Mouse (Mus musculus) intestine, embryonic 16.5 days (tissue): ENCODE data around the gene Cemip. TPM values are rescaled to one million over a fixed set of nuclear protein-coding genes. Genes with fewer than 3 reads are reported as not detected.

Experiments
- ATAC-seq: fragments of 200-750 bp; cut with Nextera tagmentation; 2 replicates; pipeline ENCODE4 v1.8.0; 2017; ENCODE audit warnings: moderate TSS enrichment, moderate library complexity
- H3K27ac ChIP-seq: fragments of 300-500 bp; sonication (generic); 2 replicates; pipeline ENCODE4 v1.5.1; 2014; ENCODE audit warnings: mild to moderate bottlenecking, low read length
- H3K27me3 ChIP-seq: fragments of 300-500 bp; sonication (generic); replicated peaks from 2 replicates; pipeline ENCODE4 v1.6.1; 2014; ENCODE audit warnings: low read length, control low read depth, mixed read lengths; ENCODE audit not compliant: control insufficient read depth, insufficient read depth
- H3K36me3 ChIP-seq: fragments of 300-500 bp; sonication (generic); 2 replicates; pipeline ENCODE4 v1.6.1; 2014; ENCODE audit warnings: low read length, control low read depth; ENCODE audit not compliant: control insufficient read depth, insufficient read depth
- H3K4me1 ChIP-seq: fragments of 300-500 bp; sonication (generic); 2 replicates; pipeline ENCODE4 v1.6.1; 2014; ENCODE audit warnings: low read length, control low read depth, mixed read lengths; ENCODE audit not compliant: control insufficient read depth, insufficient read depth
- H3K4me2 ChIP-seq: fragments of 300-500 bp; sonication (generic); 2 replicates; pipeline ENCODE4 v1.6.1; 2014; ENCODE audit warnings: low read depth, low read length, control low read depth
- H3K4me3 ChIP-seq: fragments of 300-500 bp; sonication (generic); 2 replicates; pipeline ENCODE4 v1.5.1; 2014; ENCODE audit warnings: mild to moderate bottlenecking, low read length
- H3K9ac ChIP-seq: fragments of 300-500 bp; sonication (generic); 2 replicates; pipeline ENCODE4 v1.6.1; 2014; ENCODE audit warnings: low read depth, low read length
- H3K9me3 ChIP-seq: fragments of 300-500 bp; sonication (generic); 2 replicates; pipeline ENCODE4 v1.6.1; 2016; ENCODE audit warnings: low read length, control low read depth; ENCODE audit not compliant: control insufficient read depth
- WGBS: fragments of 180-500 bp; shearing (Covaris S2); extraction: QIAGEN DNeasy Blood & Tissue Kit; methylation state at CpG from one replicate; pipeline ENCODE4 v1.1.7; 2014; 5-methylcytosine and 5-hydroxymethylcytosine counted together
- polyA plus RNA-seq: library from polyadenylated mRNA; unstranded; fragments of >200 nt; fragmentation: Nextera tagmentation; extraction: Ambion mirVana; gene quantifications from 2 replicates; pipeline ENCODE4 v1.2.1, GENCODE M21; 2015

The Cemip gene
- polyA plus RNA-seq, 1 experiment from 2014 or later, result 0.40 TPM

DNA sequence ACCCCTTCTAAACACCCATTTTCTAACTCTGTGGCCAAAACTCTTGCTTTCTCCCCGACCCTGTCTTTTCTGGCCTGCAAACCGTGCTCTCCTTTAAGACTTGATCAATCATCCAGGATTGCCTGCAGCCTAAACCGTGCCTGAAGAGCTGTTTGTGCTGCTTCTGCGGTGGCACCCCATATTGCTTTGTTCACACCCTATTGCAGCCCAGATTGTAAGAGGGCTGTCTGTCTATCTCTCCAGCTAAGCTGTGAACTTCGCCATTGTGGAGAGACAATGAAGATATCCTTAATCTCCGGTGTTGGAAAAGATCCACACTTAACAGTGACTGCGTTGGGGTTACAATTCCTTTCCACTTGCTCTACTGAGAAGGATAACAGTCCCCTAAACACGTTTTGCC is 12.0 kb downstream of the Cemip start:
- Histone ChIP-seq H3K9me3 (no peaks in the 10 kb centered on the region), H3K9ac (no peak overlapping the region), H3K36me3 (no peaks in the 10 kb centered on the region), H3K4me1 (no peaks in the 10 kb centered on the region), H3K27ac (no peak overlapping the region), H3K4me3 (no peak overlapping the region), H3K27me3 (no peaks in the 10 kb centered on the region), H3K4me2 (no peak overlapping the region)
- WGBS, result 54% methylated on average over 8 of the region's 8 CpGs
- no peak for ATAC-seq

DNA sequence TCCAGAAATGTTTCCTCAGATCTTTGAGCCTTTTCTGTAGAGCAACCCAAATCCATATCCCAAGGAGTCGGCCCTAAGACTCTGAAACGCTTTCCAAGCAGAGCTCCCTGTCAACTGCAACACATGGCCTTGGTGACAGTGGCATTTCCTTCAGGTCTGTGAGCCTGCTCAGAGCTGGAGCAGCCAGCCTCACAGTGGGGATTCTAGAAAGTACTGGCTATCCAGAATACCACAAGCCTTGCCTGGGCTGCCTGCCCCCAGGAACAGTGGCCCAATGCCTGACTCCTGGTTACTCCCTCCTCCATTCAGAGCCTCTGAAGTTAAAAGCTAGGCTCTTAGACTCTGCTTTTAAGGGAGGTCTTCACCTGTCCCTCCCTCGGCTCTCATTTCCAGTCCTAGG is 12.4 kb downstream of the Cemip start:
- ATAC-seq, result no peak
- 76% methylated on average over 3 of the region's 3 CpGs for WGBS
- no peak overlapping the region for H3K27ac ChIP-seq
- no peak overlapping the region for H3K4me2 ChIP-seq
- H3K9me3 ChIP-seq, result no peaks in the 10 kb centered on the region
- H3K27me3 ChIP-seq, result no peaks in the 10 kb centered on the region
- H3K4me3 ChIP-seq, result no peak overlapping the region
- H3K36me3 ChIP-seq, result no peaks in the 10 kb centered on the region
- no peaks in the 10 kb centered on the region for H3K4me1 ChIP-seq
- no peak overlapping the region for H3K9ac ChIP-seq

DNA sequence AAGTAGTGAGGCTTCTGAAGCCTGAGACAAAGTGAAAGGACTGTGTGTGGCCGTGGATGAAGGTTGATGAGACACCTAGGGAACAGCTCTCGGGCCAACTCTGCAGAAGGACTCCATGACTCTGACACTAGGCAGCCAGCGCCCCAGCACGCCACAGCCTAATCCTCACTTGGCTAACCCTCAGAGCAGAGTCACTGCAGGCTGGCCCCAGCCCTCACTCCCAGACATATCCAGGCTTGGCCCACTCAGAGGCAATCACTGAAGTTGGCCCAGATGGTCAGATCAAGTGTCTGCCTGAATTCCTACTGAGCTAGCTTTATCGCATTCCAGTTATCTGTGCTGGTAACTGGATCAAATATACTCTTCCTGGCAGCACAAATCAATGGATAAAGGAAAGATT is 17.4 kb downstream of the Cemip start:
- Histone ChIP-seq H3K9me3 (no peaks in the 10 kb centered on the region), H3K9ac (no peak overlapping the region), H3K27me3 (no peaks in the 10 kb centered on the region), H3K36me3 (no peaks in the 10 kb centered on the region), H3K27ac (no peak overlapping the region), H3K4me2 (no peak overlapping the region), H3K4me3 (no peak overlapping the region), H3K4me1 (no peaks in the 10 kb centered on the region)
- no peak for ATAC-seq
- WGBS, result 68% methylated on average over 5 of the region's 5 CpGs

DNA sequence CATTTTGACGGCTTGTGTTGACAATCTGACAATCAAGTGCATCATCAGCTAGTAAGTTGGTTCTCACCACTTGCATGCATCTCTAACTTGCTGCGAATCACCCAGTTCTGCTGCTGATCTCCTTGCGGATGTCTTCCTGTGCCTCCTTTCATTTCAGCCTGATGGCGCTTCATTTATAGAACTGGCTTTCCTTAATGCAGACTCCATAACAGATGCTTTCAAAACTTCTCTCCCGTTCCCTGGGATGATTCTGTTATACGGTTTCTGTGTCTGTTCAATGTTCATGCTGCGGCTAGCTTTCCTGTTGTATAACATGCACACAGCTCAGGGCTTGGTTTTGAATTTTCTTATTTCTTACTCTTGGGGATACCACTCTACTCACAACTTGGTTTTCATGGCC is 26.5 kb downstream of the Cemip start:
- Histone ChIP-seq H3K4me2 (no peak overlapping the region), H3K4me1 (peaks cover 7% of the 10 kb centered on the region), H3K27me3 (no peaks in the 10 kb centered on the region), H3K36me3 (no peaks in the 10 kb centered on the region), H3K4me3 (no peak overlapping the region), H3K27ac (no peak overlapping the region), H3K9me3 (no peaks in the 10 kb centered on the region), H3K9ac (no peak overlapping the region)
- WGBS, result 89% methylated on average over 7 of the region's 7 CpGs
- no peak for ATAC-seq

DNA sequence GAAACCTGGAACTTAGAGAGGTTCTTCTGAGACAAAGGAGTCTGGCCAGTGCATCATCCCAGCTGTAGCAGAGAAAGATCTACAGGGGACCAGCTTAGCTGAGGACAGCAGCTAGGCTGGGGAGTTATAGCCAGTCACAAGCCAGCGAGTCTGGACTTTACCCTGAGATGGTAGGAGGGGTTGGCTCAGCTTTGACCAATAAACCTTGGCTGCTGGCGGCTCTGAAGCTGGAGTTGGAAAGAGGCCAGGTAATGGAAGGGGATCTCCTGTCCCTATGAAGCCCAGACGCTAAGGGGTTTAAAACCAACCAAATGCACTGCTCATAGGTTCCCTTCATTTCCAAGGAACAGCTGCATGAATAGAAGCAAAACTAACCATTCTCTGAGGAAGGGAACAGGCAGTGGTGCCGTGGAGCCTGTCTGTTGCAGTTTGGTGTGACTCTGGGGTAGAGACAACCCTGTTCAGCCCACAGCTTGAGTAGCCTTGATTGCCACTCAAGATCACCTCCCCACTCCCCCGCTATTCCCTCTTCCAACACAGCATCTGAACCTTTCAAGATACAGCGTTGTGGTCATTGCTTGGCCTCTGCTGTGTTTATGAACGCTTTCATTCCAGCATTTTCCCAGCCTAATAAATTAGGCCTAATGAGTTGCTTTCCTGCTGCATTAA is 30.2 kb downstream of the Cemip start:
- Histone ChIP-seq H3K4me3 (no peak overlapping the region), H3K9ac (no peak overlapping the region), H3K27me3 (no peaks in the 10 kb centered on the region), H3K4me1 (peaks cover 7% of the 10 kb centered on the region), H3K4me2 (no peak overlapping the region), H3K36me3 (no peaks in the 10 kb centered on the region), H3K9me3 (no peaks in the 10 kb centered on the region), H3K27ac (no peak overlapping the region)
- peak; percentile 100 for ATAC-seq
- WGBS, result 54% methylated on average over 7 of the region's 7 CpGs

DNA sequence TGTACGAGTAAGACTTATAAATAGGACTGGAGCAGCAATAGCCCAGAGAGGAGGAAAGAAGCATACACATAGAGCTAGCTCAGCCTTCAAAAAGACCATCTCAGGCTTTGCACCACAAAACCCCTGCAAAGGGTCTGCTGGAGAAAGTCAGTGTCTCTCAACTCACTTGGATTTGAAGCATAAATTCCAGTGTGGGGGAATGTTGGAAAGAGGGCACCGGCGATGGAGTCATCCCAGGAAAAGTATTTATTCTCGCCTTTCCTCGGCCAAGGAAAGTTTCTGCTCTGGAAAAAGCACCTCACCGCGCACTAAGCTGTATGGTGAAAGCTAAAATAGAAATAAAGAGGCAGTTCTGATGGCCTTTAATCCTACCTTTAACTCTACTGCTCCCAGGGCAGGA is 32.4 kb downstream of the Cemip start:
- no peaks in the 10 kb centered on the region for H3K36me3 ChIP-seq
- H3K9me3 ChIP-seq, result no peaks in the 10 kb centered on the region
- H3K27ac ChIP-seq, result no peak overlapping the region
- H3K4me3 ChIP-seq, result no peak overlapping the region
- ATAC-seq, result no peak
- no peak overlapping the region for H3K9ac ChIP-seq
- no peak overlapping the region for H3K4me2 ChIP-seq
- H3K4me1 ChIP-seq, result peaks cover 7% of the 10 kb centered on the region
- 87% methylated on average over 7 of the region's 7 CpGs for WGBS
- H3K27me3 ChIP-seq, result no peaks in the 10 kb centered on the region

DNA sequence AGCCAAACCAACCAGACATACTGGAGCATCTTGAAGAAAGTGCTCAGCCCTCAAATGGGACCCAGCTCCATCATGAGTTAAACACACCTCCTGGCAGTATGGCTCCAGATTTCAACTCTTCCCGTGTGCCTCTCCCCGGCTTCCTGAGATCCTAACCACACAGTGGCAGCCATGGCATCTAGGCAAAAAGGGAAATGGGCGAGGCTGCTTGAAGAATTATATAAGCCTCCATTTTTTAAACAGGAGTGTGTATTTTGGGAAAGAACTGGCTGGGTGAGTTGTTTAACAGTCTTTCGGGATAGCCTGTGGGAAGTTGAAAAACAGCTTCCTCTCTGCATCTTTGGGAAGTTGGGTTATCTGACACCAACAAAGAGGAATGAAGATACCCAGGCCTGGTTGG is 34.9 kb downstream of the Cemip start:
- no peak overlapping the region for H3K4me2 ChIP-seq
- no peak overlapping the region for H3K27ac ChIP-seq
- H3K4me3 ChIP-seq, result no peak overlapping the region
- no peaks in the 10 kb centered on the region for H3K36me3 ChIP-seq
- ATAC-seq, result no peak
- no peak overlapping the region for H3K9ac ChIP-seq
- 73% methylated on average over 4 of the region's 4 CpGs for WGBS
- H3K9me3 ChIP-seq, result no peaks in the 10 kb centered on the region; the same call in 1 of the 2 replicates
- no peaks in the 10 kb centered on the region for H3K27me3 ChIP-seq
- H3K4me1 ChIP-seq, result peaks cover 7% of the 10 kb centered on the region

DNA sequence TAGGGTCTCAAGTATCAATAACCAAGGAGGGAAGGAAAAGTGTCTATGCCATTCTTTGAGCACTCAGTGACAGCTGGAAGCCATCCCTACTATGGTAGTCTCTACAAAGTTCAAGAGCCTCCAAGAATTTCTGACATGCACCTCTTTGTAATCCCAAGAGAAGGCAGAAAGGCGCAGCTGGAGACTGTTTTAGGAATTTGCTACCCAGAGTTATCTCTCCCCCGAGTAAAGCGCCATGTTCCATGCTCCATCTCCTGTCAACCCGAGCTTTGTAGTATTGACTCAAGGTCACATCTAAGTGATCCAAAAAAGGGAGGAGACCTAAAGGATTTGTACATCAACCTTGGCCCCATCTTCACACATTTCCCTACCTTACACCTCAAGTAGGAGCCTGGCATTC is 40.8 kb downstream of the Cemip start:
- Histone ChIP-seq H3K27me3 (no peaks in the 10 kb centered on the region), H3K4me3 (no peak overlapping the region), H3K36me3 (no peaks in the 10 kb centered on the region), H3K27ac (no peak overlapping the region), H3K4me1 (no peaks in the 10 kb centered on the region), H3K9me3 (no peaks in the 10 kb centered on the region; the same call in 1 of the 2 replicates), H3K4me2 (no peak overlapping the region), H3K9ac (no peak overlapping the region)
- ATAC-seq, result no peak
- 78% methylated on average over 4 of the region's 4 CpGs for WGBS

DNA sequence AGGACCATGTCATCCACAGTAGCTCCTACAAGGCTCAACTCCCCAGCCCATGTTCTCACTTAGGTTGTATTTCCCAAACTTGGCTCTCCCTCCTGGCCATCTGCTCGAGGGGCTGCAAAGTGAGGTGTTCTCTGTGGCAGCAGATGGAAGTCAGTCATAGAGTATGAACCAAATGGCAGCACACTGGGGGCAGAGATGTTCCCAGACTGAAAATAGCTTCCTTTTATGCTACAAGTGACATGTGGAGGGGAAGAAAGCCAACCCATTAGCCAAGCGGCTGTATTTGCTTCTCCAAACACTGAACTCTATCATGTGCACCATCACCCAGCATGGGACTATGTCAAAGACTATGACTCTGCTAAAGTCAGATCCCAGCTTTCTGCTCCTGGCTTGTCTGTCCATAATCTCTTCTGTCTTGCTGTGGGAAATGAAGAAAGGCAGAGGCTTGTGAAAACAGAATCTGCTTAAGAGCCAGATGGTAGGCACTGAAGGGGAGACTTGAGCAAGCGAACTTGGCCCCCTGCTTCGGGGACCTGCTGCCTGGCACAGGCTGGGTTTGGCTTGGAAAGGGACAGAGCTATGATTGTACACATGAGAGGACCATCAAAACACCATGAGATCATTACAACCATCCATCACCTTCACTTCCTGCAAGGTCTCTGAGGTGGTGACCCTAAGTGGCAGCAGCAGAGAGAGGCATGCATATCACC is 41.6 kb downstream of the Cemip start:
- no peaks in the 10 kb centered on the region; the same call in 1 of the 2 replicates for H3K4me1 ChIP-seq
- no peaks in the 10 kb centered on the region for H3K27me3 ChIP-seq
- no peak overlapping the region for H3K9ac ChIP-seq
- H3K36me3 ChIP-seq, result no peaks in the 10 kb centered on the region
- ATAC-seq, result no peak
- WGBS, result 80% methylated on average over 4 of the region's 4 CpGs
- H3K27ac ChIP-seq, result no peak overlapping the region
- no peak overlapping the region for H3K4me2 ChIP-seq
- no peaks in the 10 kb centered on the region; the same call in 1 of the 2 replicates for H3K9me3 ChIP-seq
- H3K4me3 ChIP-seq, result no peak overlapping the region
